Mouse (Mus musculus) spleen, adult 2 months (tissue): ENCODE measurements around the gene Osbpl2. TPM values are rescaled to one million over a fixed set of nuclear protein-coding genes. Genes with fewer than 3 reads are reported as not detected.

Experiments used
- DNase-seq, 2 experiments: peaks; one replicate each; pipeline versions ENCODE4 v3.0.0 to v3.0.0-alpha.2; 2012 to 2021; ENCODE audit warnings: low spot score in 2 of 2, low read depth in 1 of 2
- H3K27ac ChIP-seq: fragments of 200-500 bp; 2 replicates; pipeline ENCODE4 v1.5.1; 2012; ENCODE audit warnings: low read length, inconsistent platforms; ENCODE audit not compliant: insufficient read depth
- H3K27me3 ChIP-seq: fragments of 200-500 bp; 2 replicates; pipeline ENCODE4 v1.6.1; 2012; ENCODE audit warnings: mild to moderate bottlenecking, moderate library complexity, low read length, inconsistent platforms; ENCODE audit not compliant: control insufficient read depth, insufficient read depth
- H3K36me3 ChIP-seq: fragments of 200-500 bp; 2 replicates; pipeline ENCODE4 v1.6.1; 2012; ENCODE audit warnings: mild to moderate bottlenecking, low read length, inconsistent platforms; ENCODE audit not compliant: control insufficient read depth, insufficient read depth
- H3K4me1 ChIP-seq: fragments of 200-500 bp; 2 replicates; pipeline ENCODE4 v1.6.1; 2011; ENCODE audit warnings: inconsistent platforms; ENCODE audit not compliant: control insufficient read depth, insufficient read depth, insufficient read length
- H3K4me3 ChIP-seq: fragments of 200-500 bp; 2 replicates; pipeline ENCODE4 v1.5.1; 2011; ENCODE audit warnings: mild to moderate bottlenecking, inconsistent platforms; ENCODE audit not compliant: insufficient read depth, insufficient read length; ENCODE audit errors: extremely low read depth
- CTCF ChIP-seq: fragments of 200-500 bp; IDR thresholded peaks from 2 replicates; pipeline ENCODE4 v1.5.1; 2011; ENCODE audit warnings: mild to moderate bottlenecking, inconsistent platforms; ENCODE audit not compliant: insufficient read depth, insufficient read length, insufficient replicate concordance; ENCODE audit errors: extremely low read depth
- POLR2A ChIP-seq: fragments of 200-500 bp; IDR thresholded peaks from 2 replicates; pipeline ENCODE4 v1.6.1; 2011; ENCODE audit warnings: low read depth, low read length, inconsistent platforms
- WGBS: fragments of 180-500 bp; shearing (Covaris S2); methylation state at CpG from one replicate; pipeline ENCODE4 v1.1.7; 2018; 5-methylcytosine and 5-hydroxymethylcytosine counted together
- polyA plus RNA-seq: library from polyadenylated mRNA; depleted of rRNA; stranded (reverse); fragments of >200 nt; gene quantifications from 2 replicates; pipeline ENCODE4 v1.2.3, GENCODE M21; 2012; rRNA removed

Osbpl2 gene
- polyA plus RNA-seq, result 12.3 and 14.3 TPM in 2 replicates

- Histone ChIP-seq H3K4me1 (peaks cover 5% of the 10 kb centered on the region; the same call in 1 of the 2 replicates), H3K36me3 (0 out of 2 replicates have a peak, but pooled peaks cover 3% of the 10 kb centered on the region), H3K27me3 (no peaks in the 10 kb centered on the region), H3K4me3 (peak within 1 kb of the TSS; percentile 72), H3K27ac (peak within 1 kb of the TSS; percentile 58)
- 2% methylated on average over 55 of the region's 55 CpGs for WGBS
- TF ChIP-seq POLR2A (no peak; the same call in 1 of the 2 replicates), CTCF (no peak)
- peak; percentile 91 to 100 for DNase-seq
Measured at GRCm38 (mm10) chr2:180118661-180119438, at the start of gene Osbpl2. TSS of gene Osbpl2 (plus strand) at chr2:180119306.

GRCm38 (mm10) chr2:180069770-180070480 lies 49.2 kb upstream of the Osbpl2 start:
- 32% methylated on average over 20 of the region's 20 CpGs for WGBS
- Histone ChIP-seq H3K4me1 (peaks cover 8% of the 10 kb centered on the region; the same call in 1 of the 2 replicates), H3K4me3 (peak overlapping the region; percentile 85), H3K27me3 (no peaks in the 10 kb centered on the region), H3K36me3 (no peaks in the 10 kb centered on the region; the same call in 1 of the 2 replicates), H3K27ac (peak overlapping the region; percentile 68)
- TF ChIP-seq POLR2A, result no peak
- TF ChIP-seq CTCF, result no peak
- DNase-seq, result no peak

GRCm38 (mm10) chr2:180070481-180071453 lies 48.3 kb upstream of the Osbpl2 start, which contains the start of gene Mtg2:
TSS of gene Mtg2 (plus strand) at chr2:180070588.
- H3K4me3 ChIP-seq, result peak within 1 kb of the TSS; percentile 85
- TF ChIP-seq CTCF (no peak), POLR2A (peak; percentile 80; the same call in 1 of the 2 replicates)
- 8% methylated on average over 58 of the region's 58 CpGs for WGBS
- H3K36me3 ChIP-seq, result no peaks in the 10 kb centered on the region; the same call in 1 of the 2 replicates
- H3K27ac ChIP-seq, result peak within 1 kb of the TSS; percentile 68
- H3K27me3 ChIP-seq, result no peaks in the 10 kb centered on the region
- H3K4me1 ChIP-seq, result peaks cover 8% of the 10 kb centered on the region; the same call in 1 of the 2 replicates
- peak; percentile 71 to 90 for DNase-seq

- DNase-seq, result no peak
- Histone ChIP-seq H3K36me3 (no peaks in the 10 kb centered on the region; the same call in 1 of the 2 replicates), H3K4me3 (no peak overlapping the region), H3K4me1 (peaks cover 8% of the 10 kb centered on the region; the same call in 1 of the 2 replicates), H3K27ac (no peak overlapping the region), H3K27me3 (no peaks in the 10 kb centered on the region)
- no peak for TF ChIP-seq POLR2A
- no peak for TF ChIP-seq CTCF
- WGBS, result 90% methylated on average over 2 of the region's 2 CpGs
Measured at GRCm38 (mm10) chr2:180071671-180072070, 47.4 kb upstream of the Osbpl2 start.

GRCm38 (mm10) chr2:180072886-180073285 lies 46.2 kb upstream of the Osbpl2 start:
- DNase-seq, result no peak
- TF ChIP-seq CTCF, result no peak
- TF ChIP-seq POLR2A, result no peak
- peaks cover 8% of the 10 kb centered on the region; the same call in 1 of the 2 replicates for H3K4me1 ChIP-seq
- 63% methylated on average over 7 of the region's 7 CpGs for WGBS
- H3K27ac ChIP-seq, result no peak overlapping the region
- H3K27me3 ChIP-seq, result no peaks in the 10 kb centered on the region
- no peak overlapping the region for H3K4me3 ChIP-seq
- peaks cover under 1% of the 10 kb centered on the region; the same call in 1 of the 2 replicates for H3K36me3 ChIP-seq

- H3K27me3 ChIP-seq, result no peaks in the 10 kb centered on the region
- H3K4me1 ChIP-seq, result no peaks in the 10 kb centered on the region
- no peak for DNase-seq
- no peak for TF ChIP-seq CTCF
- H3K36me3 ChIP-seq, result peaks cover 5% of the 10 kb centered on the region
- WGBS, result 94% methylated on average over 3 of the region's 3 CpGs
- no peak overlapping the region for H3K4me3 ChIP-seq
- H3K27ac ChIP-seq, result no peak overlapping the region
Measured at GRCm38 (mm10) chr2:180077622-180078021, 41.5 kb upstream of the Osbpl2 start.
